10 mouse cellular contexts compared by ENCODE assay signal in genomic region chr13:5802079-5802478, GRCm38 (mm10). TPM values are rescaled to one million over a fixed set of nuclear protein-coding genes. Genes with fewer than 3 reads are reported as not detected.
DNase-seq lines count a peak whose midpoint lies in the region; ATAC-seq and TF ChIP-seq lines count a peak whose summit lies in the region.
"Had no signal": no experiment of that assay in that cellular context is flagged by ENCODE, and none has a peak within 500 bp of the region (broad histone marks: within the 10 kb centered on the region; RNA-seq: fewer than 3 reads in every experiment).

No protein-coding gene starts in this region.

- H3K4me2 ChIP-seq in liver, postnatal 0 days (ENCODE audit: low read depth, low read length): peak overlapping the region; percentile 61
- no peak overlapping the region for H3K4me2 ChIP-seq in midbrain, embryonic 16.5 days (ENCODE audit: low read length)
- H3K4me2 ChIP-seq in hindbrain, embryonic 14.5 days (replicated peaks): no peak overlapping the region

- no peak overlapping the region for H3K4me3 ChIP-seq in ES-Bruce4 (ENCODE audit: low read depth, low read length)
- no peak overlapping the region for H3K4me3 ChIP-seq in liver, postnatal 0 days (ENCODE audit: low read depth, low read length)
- no peak overlapping the region for H3K4me3 ChIP-seq in midbrain, embryonic 16.5 days (ENCODE audit: low read depth, low read length)
- no peak overlapping the region for H3K4me3 ChIP-seq in hindbrain, embryonic 14.5 days (replicated peaks; ENCODE audit: low read length)
- H3K4me3 ChIP-seq: erythroblast, embryonic 14.5 days; left cerebral cortex, adult 2 months had no signal

- no peak for TF ChIP-seq POLR2A in ES-Bruce4 (IDR thresholded peaks at IDR 0.05; ENCODE audit: insufficient read depth, low read length)

- no peak for TF ChIP-seq CTCF in ES-Bruce4 (IDR thresholded peaks at IDR 0.05; ENCODE audit: low read depth, low read length)
- TF ChIP-seq CTCF in liver, postnatal 0 days (IDR thresholded peaks at IDR 0.05; ENCODE audit: low read depth): no peak

- H3K9ac ChIP-seq in ES-Bruce4 (ENCODE audit: low read depth, poor library complexity, severe bottlenecking): no peak overlapping the region
- no peak overlapping the region for H3K9ac ChIP-seq in liver, postnatal 0 days (replicated peaks)
- H3K9ac ChIP-seq in midbrain, embryonic 16.5 days (ENCODE audit: low read depth, low read length): no peak overlapping the region
- no peak overlapping the region for H3K9ac ChIP-seq in hindbrain, embryonic 14.5 days

- no peaks in the 10 kb centered on the region for H3K9me3 ChIP-seq in ES-Bruce4 (replicated peaks; ENCODE audit: control insufficient read depth, insufficient read depth, low read length, poor library complexity, severe bottlenecking)
- H3K9me3 ChIP-seq in liver, postnatal 0 days (ENCODE audit: low read length): no peaks in the 10 kb centered on the region
- no peaks in the 10 kb centered on the region for H3K9me3 ChIP-seq in midbrain, embryonic 16.5 days (replicated peaks; ENCODE audit: control insufficient read depth, low read length, poor library complexity, severe bottlenecking)
- no peaks in the 10 kb centered on the region for H3K9me3 ChIP-seq in hindbrain, embryonic 14.5 days (ENCODE audit: control insufficient read depth, low read length)

- DNase-seq in embryo, embryonic 10 days (ENCODE audit: low spot score): peak; percentile 19
- DNase-seq in embryo, embryonic 10.5 days (ENCODE audit: low spot score): no peak
- peak; percentile 34 to 62 for DNase-seq in heart, adult 9 months (ENCODE audit: low spot score in 2 of 2)
- DNase-seq in liver, postnatal 0 days: no peak
- DNase-seq in hindbrain, embryonic 14.5 days (ENCODE audit: low spot score): no peak
- DNase-seq in layer of hippocampus, adult 11-12 months (ENCODE audit: low spot score): no peak

- no peaks in the 10 kb centered on the region for H3K4me1 ChIP-seq in ES-Bruce4 (ENCODE audit: control insufficient read depth, insufficient read depth, low read length)
- peaks cover 17% of the 10 kb centered on the region for H3K4me1 ChIP-seq in liver, postnatal 0 days (ENCODE audit: insufficient read depth)
- H3K4me1 ChIP-seq in midbrain, embryonic 16.5 days (ENCODE audit: control insufficient read depth, insufficient read depth, low read length): no peaks in the 10 kb centered on the region
- no peaks in the 10 kb centered on the region for H3K4me1 ChIP-seq in hindbrain, embryonic 14.5 days (replicated peaks; ENCODE audit: control insufficient read depth, insufficient read depth, low read length)

- ATAC-seq in liver, postnatal 0 days: peak; percentile 44
- ATAC-seq in midbrain, embryonic 16.5 days: no peak
- no peak for ATAC-seq in hindbrain, embryonic 14.5 days (ENCODE audit: low FRiP score)

- 0 out of 2 replicates have a peak overlapping the region, but pooled peaks have one; percentile 19 for H3K27ac ChIP-seq in ES-Bruce4 (ENCODE audit: insufficient read depth, low read length)
- H3K27ac ChIP-seq in liver, postnatal 0 days (ENCODE audit: low read depth): peak overlapping the region; percentile 87
- H3K27ac ChIP-seq in midbrain, embryonic 16.5 days (ENCODE audit: low read length): no peak overlapping the region
- no peak overlapping the region; the same call in 1 of the 2 replicates for H3K27ac ChIP-seq in hindbrain, embryonic 14.5 days
- H3K27ac ChIP-seq: left cerebral cortex, adult 2 months had no signal

- H3K36me3 ChIP-seq in ES-Bruce4 (ENCODE audit: control insufficient read depth, insufficient read depth, low read length, poor library complexity, severe bottlenecking): no peaks in the 10 kb centered on the region
- no peaks in the 10 kb centered on the region for H3K36me3 ChIP-seq in liver, postnatal 0 days (replicated peaks; ENCODE audit: insufficient read depth, low read length)
- no peaks in the 10 kb centered on the region for H3K36me3 ChIP-seq in midbrain, embryonic 16.5 days (ENCODE audit: control insufficient read depth, insufficient read depth, low read length)
- no peaks in the 10 kb centered on the region for H3K36me3 ChIP-seq in hindbrain, embryonic 14.5 days (replicated peaks; ENCODE audit: control insufficient read depth, insufficient read depth)

- 27% methylated on average over 7 of the region's 7 CpGs for WGBS in liver, postnatal 0 days (ENCODE audit: insufficient replicate concordance)
- WGBS in midbrain, embryonic 16.5 days: 57% methylated on average over 7 of the region's 7 CpGs
- 57% methylated on average over 7 of the region's 7 CpGs for WGBS in hindbrain, embryonic 14.5 days

- H3K27me3 ChIP-seq in ES-Bruce4 (ENCODE audit: control insufficient read depth, insufficient read depth, low read length, poor library complexity, severe bottlenecking): no peaks in the 10 kb centered on the region
- H3K27me3 ChIP-seq in liver, postnatal 0 days (ENCODE audit: insufficient read depth, low read length): no peaks in the 10 kb centered on the region
- H3K27me3 ChIP-seq in midbrain, embryonic 16.5 days (ENCODE audit: control insufficient read depth, insufficient read depth, low read depth, low read length): no peaks in the 10 kb centered on the region
- H3K27me3 ChIP-seq in hindbrain, embryonic 14.5 days (ENCODE audit: control insufficient read depth, insufficient read depth, low read length): no peaks in the 10 kb centered on the region

- no peak for TF ChIP-seq EP300 in ES-Bruce4 (IDR thresholded peaks at IDR 0.05; ENCODE audit: insufficient read depth, low read depth, low read length)
- TF ChIP-seq EP300 in liver, postnatal 0 days (IDR thresholded peaks at IDR 0.05; ENCODE audit: low read depth): no peak; the same call in 1 of the 2 replicates

RNA-seq across cellular contexts. Expression of gene Klf6, which starts 59.2 kb away (rescaled TPM):
- 80.3 and 84.0 TPM in 2 replicates for polyA plus RNA-seq in ES-Bruce4 (2011; ENCODE audit: insufficient read depth, insufficient read length, low read depth, missing spikeins)
- 15.3 and 18.9 TPM in 2 replicates for polyA plus RNA-seq in liver, postnatal 0 days (2015; fragmentation: Nextera tagmentation; extraction: Ambion mirVana)
- polyA plus RNA-seq in midbrain, embryonic 16.5 days (2015; fragmentation: Nextera tagmentation; extraction: Ambion mirVana): 132 and 146 TPM in 2 replicates
- polyA plus RNA-seq in hindbrain, embryonic 14.5 days (2014; fragmentation: Nextera tagmentation; extraction: Ambion mirVana): 77.8 and 86.1 TPM in 2 replicates

Comparison
In these comparisons a context has a peak if more than half of its experiments do, and no peak if none do; other contexts are left out.
1. DNase-seq: peak in embryo, embryonic 10 days (single experiment) and heart, adult 9 months (2 of 2); none in embryo, embryonic 10.5 days (single experiment), liver, postnatal 0 days (single experiment), hindbrain, embryonic 14.5 days (single experiment) and layer of hippocampus, adult 11-12 months (single experiment).
2. H3K27ac ChIP-seq: peak in ES-Bruce4 (single experiment) and liver, postnatal 0 days (single experiment); none in midbrain, embryonic 16.5 days (single experiment) and hindbrain, embryonic 14.5 days (single experiment).